Mouse (Mus musculus) liver, embryonic 14.5 days (tissue): ENCODE measurements around the gene Hadha. TPM values are rescaled to one million over a fixed set of nuclear protein-coding genes. Genes with fewer than 3 reads are reported as not detected.

ENCODE experiments used
- ATAC-seq: fragments of 200-750 bp; cut with Nextera tagmentation; 2 replicates; pipeline ENCODE4 v1.8.0; 2017; ENCODE audit warnings: moderate number of reproducible peaks, mild to moderate bottlenecking, moderate library complexity; ENCODE audit not compliant: insufficient read depth
- DNase-seq, 3 experiments: peaks; one replicate each; pipeline ENCODE4 v3.0.0-alpha.2; 2012 to 2013; ENCODE audit warnings: low read depth in 3 of 3, low spot score in 3 of 3
- H3K27ac ChIP-seq: fragments of 300-500 bp; sonication (generic); 2 replicates; pipeline ENCODE4 v1.5.1; 2014; ENCODE audit warnings: moderate library complexity, mild to moderate bottlenecking, control low read depth, inconsistent platforms
- H3K27me3 ChIP-seq: fragments of 300-500 bp; sonication (generic); 2 replicates; pipeline ENCODE4 v1.6.1; 2014; ENCODE audit warnings: mild to moderate bottlenecking, low read length, moderate library complexity; ENCODE audit not compliant: control insufficient read depth, insufficient read depth
- H3K36me3 ChIP-seq: fragments of 300-500 bp; sonication (generic); replicated peaks from 2 replicates; pipeline ENCODE4 v1.6.1; 2014; ENCODE audit warnings: low read depth; ENCODE audit not compliant: control insufficient read depth, insufficient read depth
- H3K4me1 ChIP-seq, 2 experiments: fragments of 200-500 bp in 1 of 2; fragments of 300-500 bp in 1 of 2; sonication (generic) in 1 of 2; replicated peaks; 2 replicates each; pipeline ENCODE4 v1.6.1; 2012 to 2014; ENCODE audit warnings: antibody characterized with exemption in 1 of 2, inconsistent platforms in 1 of 2, low read length in 1 of 2; ENCODE audit not compliant: control insufficient read depth in 2 of 2, insufficient read depth in 2 of 2
- H3K4me2 ChIP-seq: fragments of 300-500 bp; sonication (generic); 2 replicates; pipeline ENCODE4 v1.6.1; 2014; ENCODE audit warnings: low read depth, mild to moderate bottlenecking, control low read depth, moderate library complexity
- H3K4me3 ChIP-seq, 2 experiments: fragments of 200-500 bp in 1 of 2; fragments of 300-500 bp in 1 of 2; sonication (generic) in 1 of 2; 2 replicates each; pipeline ENCODE4 v1.5.1; 2012 to 2014; ENCODE audit warnings: low read depth in 2 of 2, low read length in 2 of 2, mild to moderate bottlenecking in 2 of 2, control low read depth in 1 of 2, inconsistent platforms in 1 of 2, moderate library complexity in 1 of 2; ENCODE audit not compliant: insufficient read depth in 1 of 2
- H3K9ac ChIP-seq: fragments of 300-500 bp; sonication (generic); replicated peaks from 2 replicates; pipeline ENCODE4 v1.6.1; 2014; ENCODE audit warnings: mild to moderate bottlenecking, control low read depth, moderate library complexity
- H3K9me3 ChIP-seq: fragments of 300-500 bp; sonication (generic); 2 replicates; pipeline ENCODE4 v1.6.1; 2016; ENCODE audit warnings: low read length, mixed read lengths; ENCODE audit not compliant: control insufficient read depth
- CTCF ChIP-seq: IDR thresholded peaks from 2 replicates; pipeline ENCODE4 v1.5.1; 2016; ENCODE audit warnings: antibody characterized with exemption, low read depth, control low read depth
- EP300 ChIP-seq: IDR thresholded peaks from 2 replicates; pipeline ENCODE4 v1.6.1; 2016; ENCODE audit warnings: antibody characterized with exemption, low read depth
- WGBS: fragments of 180-500 bp; shearing (Covaris S2); extraction: QIAGEN DNeasy Blood & Tissue Kit; methylation state at CpG from one replicate; pipeline ENCODE4 v1.1.7; 2014; ENCODE audit not compliant: insufficient replicate concordance; 5-methylcytosine and 5-hydroxymethylcytosine counted together
- polyA plus RNA-seq, 2 experiments: library from polyadenylated mRNA; depleted of rRNA in 1 of 2; stranded (reverse) in 1 of 2; unstranded in 1 of 2; fragments of >200 nt; fragmentation: Nextera tagmentation in 1 of 2; extraction: Ambion mirVana in 1 of 2; gene quantifications; 2 replicates each; pipeline versions ENCODE4 v1.2.1 to v1.2.3; 2012 to 2014

Gene Hadha
- polyA plus RNA-seq, 2 experiments: 40.0 to 73.9 TPM

- WGBS: 72% methylated on average over 1 of the region's 1 CpGs
- no peak for DNase-seq
- ATAC-seq: no peak
- H3K36me3 ChIP-seq: no peaks in the 10 kb centered on the region
- no peak overlapping the region for H3K27ac ChIP-seq
- no peaks in the 10 kb centered on the region for H3K9me3 ChIP-seq
- no peak overlapping the region for H3K4me2 ChIP-seq
- H3K4me3 ChIP-seq: no peak overlapping the region
- TF ChIP-seq EP300: no peak
- TF ChIP-seq CTCF: no peak
- H3K27me3 ChIP-seq: peaks cover under 1% of the 10 kb centered on the region; the same call in 1 of the 2 replicates
- H3K9ac ChIP-seq: no peak overlapping the region
- H3K4me1 ChIP-seq: no peaks in the 10 kb centered on the region
Measured at GRCm38 (mm10) chr5:30098260-30098659, 56.7 kb downstream of the Hadha start.

DNA sequence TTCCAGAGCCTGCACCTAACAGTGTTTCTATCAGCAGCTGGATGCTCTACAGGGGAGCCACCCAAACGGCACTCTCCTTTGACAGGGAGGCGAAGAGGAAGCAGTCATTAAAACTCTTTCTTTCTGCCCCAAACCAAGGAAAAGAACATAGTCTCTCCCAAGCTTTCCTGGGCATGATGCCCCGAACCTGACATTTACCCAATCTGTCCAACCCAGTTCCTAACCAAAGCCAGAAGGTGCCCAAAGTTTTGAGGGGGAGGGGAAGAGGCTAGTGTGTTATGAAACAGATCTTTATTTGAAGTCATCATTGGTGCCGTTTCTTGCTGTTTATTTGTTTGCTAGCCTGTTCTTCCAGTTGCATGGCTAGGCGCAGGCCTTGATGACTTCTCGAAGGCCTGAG, 59.2 kb downstream of the Hadha start:
- Histone ChIP-seq H3K27me3 (no peaks in the 10 kb centered on the region), H3K27ac (no peak overlapping the region), H3K9ac (no peak overlapping the region), H3K4me2 (no peak overlapping the region), H3K9me3 (no peaks in the 10 kb centered on the region), H3K4me1 (no peaks in the 10 kb centered on the region), H3K36me3 (no peaks in the 10 kb centered on the region), H3K4me3 (no peak overlapping the region)
- ATAC-seq: no peak
- 54% methylated on average over 6 of the region's 6 CpGs for WGBS
- no peak for TF ChIP-seq CTCF
- no peak for TF ChIP-seq EP300
- DNase-seq: no peak

DNA sequence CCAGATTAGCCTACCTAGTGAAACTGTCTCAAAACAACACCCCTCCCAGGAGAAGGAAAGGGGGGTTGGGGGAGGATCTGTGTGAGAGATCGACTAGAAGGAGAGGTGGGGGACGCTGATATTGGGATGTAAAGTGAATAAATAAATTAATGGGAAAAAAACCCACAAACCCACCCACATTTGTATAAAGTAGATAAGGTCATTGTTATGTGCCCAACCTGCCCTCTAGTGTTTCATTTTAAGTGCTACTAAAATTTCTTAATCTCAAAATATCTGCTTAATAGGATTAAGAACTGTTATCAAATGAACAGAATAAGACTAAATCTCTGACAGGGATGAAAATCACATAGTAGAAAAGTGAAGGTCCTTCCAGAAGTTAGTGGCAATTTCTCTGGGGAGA, 60.6 kb downstream of the Hadha start:
- Histone ChIP-seq H3K27me3 (no peaks in the 10 kb centered on the region), H3K36me3 (no peaks in the 10 kb centered on the region), H3K9ac (no peak overlapping the region), H3K4me1 (no peaks in the 10 kb centered on the region), H3K9me3 (no peaks in the 10 kb centered on the region), H3K4me2 (no peak overlapping the region), H3K4me3 (no peak overlapping the region), H3K27ac (no peak overlapping the region)
- DNase-seq (no peak), ATAC-seq (no peak)
- no peak for TF ChIP-seq CTCF
- no peak for TF ChIP-seq EP300
- 25% methylated on average over 2 of the region's 2 CpGs for WGBS

- TF ChIP-seq CTCF (no peak), EP300 (no peak)
- ATAC-seq (no peak), DNase-seq (no peak)
- 49% methylated on average over 13 of the region's 13 CpGs for WGBS
- H3K4me3 ChIP-seq: no peak overlapping the region
- H3K4me1 ChIP-seq: no peaks in the 10 kb centered on the region
- no peaks in the 10 kb centered on the region for H3K27me3 ChIP-seq
- no peaks in the 10 kb centered on the region for H3K36me3 ChIP-seq
- no peak overlapping the region for H3K27ac ChIP-seq
- H3K4me2 ChIP-seq: no peak overlapping the region; the same call in 1 of the 2 replicates
- H3K9ac ChIP-seq: no peak overlapping the region
- no peaks in the 10 kb centered on the region for H3K9me3 ChIP-seq
Measured at GRCm38 (mm10) chr5:30092701-30093100, 62.3 kb downstream of the Hadha start.

- Histone ChIP-seq H3K4me1 (peaks cover 3 to 7% of the 10 kb centered on the region in 2 experiments), H3K36me3 (peaks cover 37% of the 10 kb centered on the region), H3K4me3 (peak within 1 kb of the TSS; percentile 70 to 76), H3K27me3 (no peaks in the 10 kb centered on the region), H3K9ac (peak within 1 kb of the TSS; percentile 97), H3K27ac (peak within 1 kb of the TSS; percentile 29), H3K4me2 (peak within 1 kb of the TSS; percentile 95), H3K9me3 (no peaks in the 10 kb centered on the region)
- under 1% methylated on average over 45 of the region's 45 CpGs for WGBS
- peak; percentile 25; the same call in 1 of the 2 replicates for TF ChIP-seq CTCF
- TF ChIP-seq EP300: peak; percentile 20; the same call in 1 of the 2 replicates
- ATAC-seq (peak; percentile 84), DNase-seq (peak; percentile 66 to 68 (median 68))
Measured at GRCm38 (mm10) chr5:30072825-30073821, 81.8 kb downstream of the Hadha start, which contains the start of gene Tyms. Gene Tyms, minus strand, starts transcription at chr5:30073617.
